Mouse (Mus musculus): ENCODE data around the gene Cdh12. TPM values are rescaled to one million over a fixed set of nuclear protein-coding genes. Genes with fewer than 3 reads are reported as not detected.
"Not testable (repeated sequence)": the region's sequence is repeated elsewhere in the genome, so short reads cannot be mapped to it uniquely, and the experiment has no call there.

Gene Cdh12
- total RNA-seq (2015; ENCODE audit: low replicate concordance): not detected in 2 replicates
- total RNA-seq (2017; ENCODE audit: low replicate concordance): not detected in 2 replicates

- ATAC-seq (replicated peaks; ENCODE audit: low FRiP score, poor library complexity, severe bottlenecking): no peak
Observed at GRCm38 (mm10) chr15:20448861-20449663, at the start of gene Cdh12. TSS of gene Cdh12 (plus strand) at chr15:20449265.

GRCm38 (mm10) chr15:20403596-20403995 is 45.5 kb upstream of the Cdh12 start:
- ATAC-seq (replicated peaks; ENCODE audit: low FRiP score, poor library complexity, severe bottlenecking): no peak

- ATAC-seq (replicated peaks; ENCODE audit: low FRiP score, poor library complexity, severe bottlenecking): no peak
Observed at GRCm38 (mm10) chr15:20413397-20413796, 35.7 kb upstream of the Cdh12 start.

GRCm38 (mm10) chr15:20436356-20436755 is 12.7 kb upstream of the Cdh12 start:
- ATAC-seq (replicated peaks; ENCODE audit: low FRiP score, poor library complexity, severe bottlenecking): no peak

- no peak for ATAC-seq (replicated peaks; ENCODE audit: low FRiP score, poor library complexity, severe bottlenecking)
Observed at GRCm38 (mm10) chr15:20450558-20450957, 1.5 kb downstream of the Cdh12 start.

GRCm38 (mm10) chr15:20458508-20458907 is 9.4 kb downstream of the Cdh12 start:
- ATAC-seq (replicated peaks; ENCODE audit: low FRiP score, poor library complexity, severe bottlenecking): no peak

GRCm38 (mm10) chr15:20462500-20462899 is 13.4 kb downstream of the Cdh12 start:
- no peak for ATAC-seq (replicated peaks; ENCODE audit: low FRiP score, poor library complexity, severe bottlenecking)

GRCm38 (mm10) chr15:20463601-20464000 is 14.5 kb downstream of the Cdh12 start:
- no peak for ATAC-seq (replicated peaks; ENCODE audit: low FRiP score, poor library complexity, severe bottlenecking)

- ATAC-seq (replicated peaks; ENCODE audit: low FRiP score, poor library complexity, severe bottlenecking): no peak
Observed at GRCm38 (mm10) chr15:20550979-20551378, 101.9 kb downstream of the Cdh12 start.

- no peak for ATAC-seq (replicated peaks; ENCODE audit: low FRiP score, poor library complexity, severe bottlenecking)
Observed at GRCm38 (mm10) chr15:20571012-20571411, 121.9 kb downstream of the Cdh12 start.

GRCm38 (mm10) chr15:20582567-20583075 is 133.6 kb downstream of the Cdh12 start:
- no peak for ATAC-seq (replicated peaks; ENCODE audit: low FRiP score, poor library complexity, severe bottlenecking)

- no peak for ATAC-seq (replicated peaks; ENCODE audit: low FRiP score, poor library complexity, severe bottlenecking)
Observed at GRCm38 (mm10) chr15:20591599-20591998, 142.5 kb downstream of the Cdh12 start.

- ATAC-seq (replicated peaks; ENCODE audit: low FRiP score, poor library complexity, severe bottlenecking): not testable (repeated sequence)
Observed at GRCm38 (mm10) chr15:20605751-20606150, 156.7 kb downstream of the Cdh12 start.

- ATAC-seq (replicated peaks; ENCODE audit: low FRiP score, poor library complexity, severe bottlenecking): no peak
Observed at GRCm38 (mm10) chr15:20634593-20634992, 185.5 kb downstream of the Cdh12 start.

GRCm38 (mm10) chr15:20639155-20639554 is 190.1 kb downstream of the Cdh12 start:
- ATAC-seq (replicated peaks; ENCODE audit: low FRiP score, poor library complexity, severe bottlenecking): no peak

- no peak for ATAC-seq (replicated peaks; ENCODE audit: low FRiP score, poor library complexity, severe bottlenecking)
Observed at GRCm38 (mm10) chr15:20642905-20643414, 193.9 kb downstream of the Cdh12 start.

- ATAC-seq (replicated peaks; ENCODE audit: low FRiP score, poor library complexity, severe bottlenecking): no peak
Observed at GRCm38 (mm10) chr15:20660221-20660620, 211.2 kb downstream of the Cdh12 start.

GRCm38 (mm10) chr15:20666650-20667049 is 217.6 kb downstream of the Cdh12 start, which contains the start of gene Acot10:
TSS of gene Acot10 (minus strand) at chr15:20666750.
- no peak for ATAC-seq (replicated peaks; ENCODE audit: low FRiP score, poor library complexity, severe bottlenecking)

GRCm38 (mm10) chr15:20667350-20667749 is 218.3 kb downstream of the Cdh12 start:
- ATAC-seq (replicated peaks; ENCODE audit: low FRiP score, poor library complexity, severe bottlenecking): no peak

GRCm38 (mm10) chr15:20667989-20668388 is 218.9 kb downstream of the Cdh12 start:
- ATAC-seq (replicated peaks; ENCODE audit: low FRiP score, poor library complexity, severe bottlenecking): no peak

- ATAC-seq (replicated peaks; ENCODE audit: low FRiP score, poor library complexity, severe bottlenecking): not testable (repeated sequence)
Observed at GRCm38 (mm10) chr15:20669507-20669906, 220.4 kb downstream of the Cdh12 start.
